Mouse (Mus musculus) heart, postnatal 0 days (tissue): ENCODE measurements at regions not wholly inside any gene's neighbourhood (a gene's known extent, or its start where the extent isn't known, plus 50 kb on each side); places are given as distances from the start of the nearest gene placed in this dataset.

Source experiments
- CTCF ChIP-seq: IDR thresholded peaks from 2 replicates; pipeline ENCODE4 v1.5.1; 2016; ENCODE audit warnings: antibody characterized with exemption, control low read depth, low read depth
- EP300 ChIP-seq: IDR thresholded peaks from 2 replicates; pipeline ENCODE4 v1.6.1; 2016; ENCODE audit warnings: antibody characterized with exemption, low read depth

DNA sequence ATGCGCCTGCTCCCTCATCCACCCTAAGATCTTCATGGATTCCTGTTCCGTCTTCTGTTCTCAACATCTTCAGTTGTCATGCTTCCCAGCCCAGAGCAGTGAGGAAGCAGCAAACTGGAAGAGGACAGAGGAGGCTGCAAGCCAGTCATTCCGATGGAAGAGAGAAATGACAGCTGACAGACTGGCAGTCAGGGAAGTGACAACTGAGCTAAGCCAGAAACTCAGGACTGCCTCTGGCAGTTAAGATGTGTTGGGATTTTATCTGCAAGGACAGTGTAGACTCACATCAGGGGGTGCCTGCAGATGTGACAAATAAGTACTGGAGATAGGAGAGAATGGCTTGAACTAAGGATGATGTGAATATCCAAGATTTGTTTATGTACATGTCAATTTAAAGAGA is 106.1 kb upstream of the Fam92a start:
- TF ChIP-seq EP300, result no peak
- TF ChIP-seq CTCF, result no peak
